Mouse (Mus musculus) CH12.LX (cell line): ENCODE data around the gene Ap1s1. TPM values are rescaled to one million over a fixed set of nuclear protein-coding genes. Genes with fewer than 3 reads are reported as not detected.

Experiments used
- DNase-seq: peaks from one replicate; pipeline ENCODE4 v3.0.0-alpha.2; 2013; ENCODE audit errors: extremely low read depth
- H3K27ac ChIP-seq: 2 replicates; pipeline ENCODE4 v1.5.1; 2012; ENCODE audit warnings: low read depth, mild to moderate bottlenecking, control low read depth, moderate library complexity; ENCODE audit not compliant: insufficient read depth
- H3K27me3 ChIP-seq: replicated peaks from 2 replicates; pipeline ENCODE3; 2012; ENCODE audit warnings: inconsistent platforms
- H3K36me3 ChIP-seq, 2 experiments: replicated peaks in 1 of 2; 2 replicates each; pipeline versions ENCODE3 to v1.6.1; 2012; ENCODE audit warnings: inconsistent platforms in 1 of 2, low read length in 1 of 2, mild to moderate bottlenecking in 1 of 2, mixed read lengths in 1 of 2, moderate library complexity in 1 of 2; ENCODE audit not compliant: control insufficient read depth in 1 of 2, insufficient read depth in 1 of 2
- H3K4me1 ChIP-seq, 2 experiments: 2 replicates each; pipeline ENCODE4 v1.6.1; 2012; ENCODE audit warnings: inconsistent platforms in 1 of 2, moderate library complexity in 1 of 2; ENCODE audit not compliant: insufficient read depth in 2 of 2, control insufficient read depth in 1 of 2
- H3K4me2 ChIP-seq: 2 replicates; pipeline ENCODE4 v1.6.1; 2012; ENCODE audit warnings: low read depth, mild to moderate bottlenecking, control low read depth; ENCODE audit not compliant: poor library complexity, insufficient read depth, severe bottlenecking
- H3K4me3 ChIP-seq, 3 experiments: fragments of 150-350 bp in 1 of 3; sonication (generic) in 1 of 3; replicated peaks in 1 of 3; 2 replicates each; pipeline versions ENCODE3 to v1.5.1; 2011 to 2012; ENCODE audit warnings: low read depth in 2 of 3, low read length in 2 of 3, mild to moderate bottlenecking in 2 of 3, moderate library complexity in 2 of 3, control low read depth in 1 of 3, improper control_type of control experiment in 1 of 3, inconsistent platforms in 1 of 3, mixed read lengths in 1 of 3; ENCODE audit not compliant: poor library complexity in 1 of 3
- H3K79me2 ChIP-seq: replicated peaks from 2 replicates; pipeline ENCODE4 v1.6.1; 2012; ENCODE audit warnings: mild to moderate bottlenecking, moderate library complexity; ENCODE audit not compliant: control insufficient read depth, poor library complexity, insufficient read depth, severe bottlenecking; ENCODE audit errors: extremely low read depth
- H3K9ac ChIP-seq: 2 replicates; pipeline ENCODE4 v1.6.1; 2012; ENCODE audit warnings: low read depth, mild to moderate bottlenecking, control low read depth, moderate library complexity; ENCODE audit not compliant: insufficient read depth
- H3K9me3 ChIP-seq: replicated peaks from 2 replicates; pipeline ENCODE3; 2012; ENCODE audit warnings: low read length, inconsistent platforms, mixed read lengths
- HCFC1 ChIP-seq: IDR thresholded peaks from 2 replicates; pipeline ENCODE4 v1.6.1; 2012; ENCODE audit warnings: low read depth, mild to moderate bottlenecking, inconsistent platforms, low read length, improper control_type of control experiment
- KAT2A ChIP-seq: IDR thresholded peaks from 2 replicates; pipeline ENCODE4 v1.6.1; 2012; ENCODE audit warnings: low read length, improper control_type of control experiment, inconsistent platforms; ENCODE audit not compliant: insufficient replicate concordance
- MEF2A ChIP-seq: IDR thresholded peaks from 2 replicates; pipeline ENCODE4 v1.6.1; 2014; ENCODE audit warnings: low read depth, mild to moderate bottlenecking, inconsistent platforms, low read length, improper control_type of control experiment, borderline replicate concordance
- NELFE ChIP-seq: IDR thresholded peaks from 2 replicates; pipeline ENCODE4 v1.6.1; 2011; ENCODE audit warnings: low read depth, low read length, improper control_type of control experiment
- NRF1 ChIP-seq: IDR thresholded peaks from 2 replicates; pipeline ENCODE4 v1.6.1; 2014; ENCODE audit warnings: low read depth, mild to moderate bottlenecking, inconsistent platforms, low read length, improper control_type of control experiment, moderate library complexity
- SMC3 ChIP-seq: IDR thresholded peaks from 2 replicates; pipeline ENCODE4 v1.6.1; 2011; ENCODE audit warnings: low read depth, low read length, improper control_type of control experiment
- TBP ChIP-seq: conservative IDR thresholded peaks from 2 replicates; pipeline ENCODE4 v1.6.1; 2011; ENCODE audit warnings: low read depth, low read length, improper control_type of control experiment
- UBTF ChIP-seq: IDR thresholded peaks from 2 replicates; pipeline ENCODE4 v1.6.1; 2012; ENCODE audit warnings: low read depth, mild to moderate bottlenecking, inconsistent platforms, low read length, improper control_type of control experiment, moderate library complexity
- USF1 ChIP-seq: IDR thresholded peaks from 2 replicates; pipeline ENCODE4 v1.6.1; 2014; ENCODE audit warnings: low read depth, mild to moderate bottlenecking, inconsistent platforms, low read length, improper control_type of control experiment
- USF2 ChIP-seq: conservative IDR thresholded peaks from 2 replicates; pipeline ENCODE4 v1.6.1; 2011; ENCODE audit warnings: low read depth, low read length, improper control_type of control experiment
- ZNF384 ChIP-seq: IDR thresholded peaks from 2 replicates; pipeline ENCODE4 v1.6.1; 2012; ENCODE audit warnings: low read depth, low read length, improper control_type of control experiment, inconsistent platforms
- dilution Hi-C: fragments of 300-500 bp; cut with MboI; formaldehyde crosslinking; loops from 2 replicates; pipeline ENCODE4 v1.14.3; 2020; ENCODE audit warnings: low sequenced_read_pairs; ENCODE audit not compliant: extremely low pct_unique_long_range_greater_than_20kb, extremely low pct_ligation_motif_present
- in situ Hi-C: fragments of 300-500 bp; cut with MboI; formaldehyde crosslinking; loops from 3 replicates; pipeline ENCODE4 v1.14.3; 2019; ENCODE audit warnings: low sequenced_read_pairs, low pct_ligation_motif_present, low pct_unique_long_range_greater_than_20kb, mixed read lengths
- polyA plus RNA-seq: library from polyadenylated mRNA; unstranded; fragments of >175 nt; gene quantifications from 2 replicates; pipeline ENCODE4 v1.2.1, GENCODE M21; 2012; ENCODE audit warnings: low read depth; ENCODE audit not compliant: insufficient read length
- total RNA-seq, 2 experiments: library from RNA; depleted of rRNA; stranded (reverse); fragments of 300-350 nt in 1 of 2; fragments of >200 nt in 1 of 2; gene quantifications; 2 replicates each; pipeline ENCODE4 v1.2.3; 2012 to 2014

Gene Ap1s1
- total and polyA plus RNA-seq, 3 experiments, result 68.0 to 102 (median 98.8) TPM

DNA sequence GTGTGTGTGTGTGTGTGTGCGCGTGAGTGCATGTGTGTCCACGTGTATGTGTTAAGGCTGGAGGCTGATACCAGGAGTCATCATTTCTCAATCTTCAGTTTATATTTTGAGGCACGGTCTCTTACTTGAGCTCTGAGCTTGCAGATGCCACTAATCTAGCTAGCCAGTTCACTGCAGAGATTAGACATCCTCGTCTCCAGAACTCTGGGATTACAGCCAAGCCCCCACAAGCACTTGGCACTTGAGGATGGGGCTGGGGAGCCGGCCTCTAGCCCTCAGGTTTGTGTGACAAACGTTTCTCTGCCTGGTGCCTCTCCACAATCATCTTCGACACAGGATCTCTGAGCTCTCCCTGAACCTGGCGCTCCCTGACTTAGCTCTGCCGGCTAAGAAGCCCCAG lies 44.9 kb upstream of the Ap1s1 start:
- DNase-seq, result no peak
- Histone ChIP-seq H3K4me1 (peaks cover 0 to 11% of the 10 kb centered on the region in 2 experiments; a peak in 2 of 4 replicates), H3K4me2 (no peak overlapping the region), H3K9ac (no peak overlapping the region), H3K36me3 (no peaks in the 10 kb centered on the region), H3K4me3 (no peak overlapping the region), H3K79me2 (no peaks in the 10 kb centered on the region), H3K27ac (no peak overlapping the region), H3K9me3 (peaks cover 11% of the 10 kb centered on the region), H3K27me3 (no peaks in the 10 kb centered on the region)
- TF ChIP-seq UBTF, result no peak
- TF ChIP-seq USF1, result no peak
- no peak for TF ChIP-seq MEF2A
- TF ChIP-seq NELFE, result no peak
- TF ChIP-seq SMC3, result no peak
- in situ Hi-C loops (no loop called here), dilution Hi-C loops (no loop called here)

DNA sequence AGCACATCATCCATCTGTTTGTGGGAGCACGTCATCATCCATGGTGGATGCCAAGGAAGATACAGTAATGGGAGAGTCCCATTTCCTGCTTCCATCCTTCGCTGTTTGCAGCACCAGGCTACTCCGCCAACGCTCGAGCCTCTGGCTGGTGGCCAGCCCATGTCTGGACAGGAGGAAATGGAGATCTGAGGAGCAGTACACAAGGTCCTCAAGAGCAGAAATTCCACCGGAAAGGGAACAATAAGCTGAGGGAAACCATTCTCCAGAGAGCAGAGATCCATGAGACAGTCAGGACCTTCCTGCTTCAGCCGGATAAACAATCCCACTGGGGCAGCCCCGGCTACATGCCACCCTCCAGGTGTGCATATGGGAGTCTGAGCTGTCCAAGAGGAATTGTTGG lies 41.5 kb upstream of the Ap1s1 start:
- H3K4me3 ChIP-seq, result no peak overlapping the region
- H3K27me3 ChIP-seq, result peaks cover 20% of the 10 kb centered on the region
- no peaks in the 10 kb centered on the region for H3K79me2 ChIP-seq
- H3K4me2 ChIP-seq, result no peak overlapping the region
- no peak for TF ChIP-seq KAT2A
- no peak overlapping the region for H3K9ac ChIP-seq
- H3K9me3 ChIP-seq, result peaks cover 15% of the 10 kb centered on the region
- dilution Hi-C loops, result no loop called here
- no peak for DNase-seq
- H3K36me3 ChIP-seq, result no peaks in the 10 kb centered on the region
- in situ Hi-C loops, result no loop called here
- no peak overlapping the region for H3K27ac ChIP-seq
- peaks cover 0 to 7% of the 10 kb centered on the region in 2 experiments; a peak in 2 of 4 replicates for H3K4me1 ChIP-seq

DNA sequence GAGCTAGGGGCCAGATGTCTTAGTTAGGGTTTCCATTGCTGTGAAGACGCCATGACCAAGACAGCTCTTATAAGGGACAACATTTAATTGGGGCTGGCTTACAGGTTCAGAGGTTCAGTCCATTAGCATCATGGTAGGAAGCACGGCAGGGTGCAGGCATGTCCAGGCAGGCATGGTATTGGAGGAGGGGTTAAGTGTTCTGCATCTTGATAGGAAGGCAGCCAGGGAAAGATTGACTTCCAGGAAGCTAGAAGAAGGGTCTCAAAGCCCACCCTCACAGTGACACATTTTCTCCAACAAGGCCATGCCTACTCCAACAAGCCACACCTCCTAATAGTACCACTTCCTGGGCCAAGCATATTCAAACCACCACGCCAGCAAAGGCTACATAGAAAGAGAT lies 39.8 kb upstream of the Ap1s1 start:
- DNase-seq, result no peak
- dilution Hi-C loops, result no loop called here
- Histone ChIP-seq H3K9me3 (peaks cover 19% of the 10 kb centered on the region), H3K79me2 (no peaks in the 10 kb centered on the region), H3K4me1 (no peaks in the 10 kb centered on the region), H3K4me3 (no peak overlapping the region), H3K27me3 (peaks cover 23% of the 10 kb centered on the region), H3K36me3 (no peaks in the 10 kb centered on the region), H3K27ac (no peak overlapping the region), H3K4me2 (no peak overlapping the region), H3K9ac (no peak overlapping the region)
- in situ Hi-C loops, result no loop called here
- TF ChIP-seq UBTF (no peak), NRF1 (no peak), HCFC1 (no peak), USF2 (no peak), ZNF384 (no peak), TBP (no peak)
